Mouse (Mus musculus): ENCODE measurements around the gene Hba-a2. TPM values are rescaled to one million over a fixed set of nuclear protein-coding genes. Genes with fewer than 3 reads are reported as not detected.
A peak's percentile ranks its signal among the peaks of the same experiment; 100 is the strongest.

The Hba-a2 gene
- total RNA-seq, 2 experiments from 2014 or later, result 8,713 to 18,074 TPM

DNA sequence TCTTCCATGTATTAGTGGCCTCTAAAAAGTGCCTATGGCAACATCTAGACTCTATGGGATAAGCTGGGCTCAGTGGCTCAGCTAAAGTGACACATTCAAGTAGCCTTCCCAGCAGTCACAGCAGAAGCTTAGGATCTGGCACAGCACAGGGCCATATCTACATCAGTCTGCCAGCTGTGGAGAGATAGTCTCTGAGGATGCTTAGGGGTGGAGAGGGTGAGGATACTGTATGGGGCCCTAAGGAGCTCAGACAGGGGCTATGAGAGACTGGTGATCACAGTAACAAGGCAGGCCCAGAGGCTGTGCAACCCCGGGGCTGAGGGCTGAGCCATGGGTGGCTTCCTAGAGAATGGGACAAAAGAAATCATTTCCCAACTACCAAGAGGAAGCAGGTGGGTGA, 10.7 kb downstream of the Hba-a2 start:
- no peak for DNase-seq (ENCODE audit: low spot score)
- intact Hi-C loops (cut with DNase I), result no loop called here

DNA sequence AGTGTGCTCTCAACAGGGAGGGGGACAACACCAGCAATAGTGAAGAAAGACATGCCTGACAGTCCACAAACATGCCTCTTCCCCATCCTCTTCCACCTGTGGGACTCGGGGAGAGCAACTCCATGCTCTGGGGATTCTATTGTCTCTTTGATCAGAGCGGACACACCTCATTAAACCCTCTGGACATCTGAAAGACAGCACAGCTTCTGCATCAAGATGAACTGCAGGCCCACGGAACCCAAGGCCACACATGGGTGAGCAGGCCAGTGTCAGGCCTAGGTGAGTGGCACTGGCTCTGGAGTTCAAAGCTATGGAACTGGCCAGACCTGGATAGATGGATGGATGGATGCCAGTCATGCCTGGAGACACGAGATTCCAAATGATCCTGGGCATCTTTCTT, 13.2 kb downstream of the Hba-a2 start:
- intact Hi-C loops (cut with DNase I), result no loop called here
- no peak for DNase-seq (ENCODE audit: low spot score)

DNA sequence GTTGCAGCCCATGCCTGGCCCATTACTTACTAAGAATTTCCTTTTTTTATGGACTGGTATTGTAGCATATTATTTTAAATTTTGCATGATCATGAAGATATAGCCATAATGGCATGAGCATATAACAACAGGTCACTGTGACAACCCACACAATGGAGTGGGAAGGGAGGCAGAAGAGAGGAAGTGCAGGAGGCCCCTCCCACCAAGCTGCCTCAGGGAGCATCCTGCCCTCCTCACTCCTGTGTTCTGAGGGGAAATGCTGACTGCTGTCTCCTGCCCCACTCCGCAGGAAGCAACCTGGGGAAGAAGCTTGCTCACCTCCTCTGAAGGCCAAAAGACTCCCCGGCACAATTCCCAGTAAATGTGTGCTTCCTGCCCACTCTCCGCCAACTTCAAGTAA, 13.6 kb downstream of the Hba-a2 start:
- intact Hi-C loops (cut with DNase I), result no loop called here
- no peak for DNase-seq (ENCODE audit: low spot score)

DNA sequence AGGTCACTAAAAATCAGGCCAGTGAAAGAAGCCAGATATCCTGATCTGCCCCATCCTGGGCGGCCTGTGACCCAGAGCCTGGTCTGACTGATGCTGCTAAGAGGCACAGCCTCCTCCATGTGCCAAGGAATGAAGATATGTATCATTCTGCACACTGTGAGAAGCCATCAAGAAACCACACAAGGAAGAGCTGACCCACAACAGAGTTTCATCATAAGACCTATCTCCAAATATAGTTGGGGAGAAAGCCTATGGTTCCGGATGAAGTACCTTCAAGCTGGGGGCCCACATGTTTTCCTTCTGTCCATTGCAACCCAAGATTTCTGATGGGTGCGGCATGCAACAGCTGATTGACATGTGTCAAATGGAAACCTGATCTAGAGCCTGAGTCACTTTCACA, 19.7 kb downstream of the Hba-a2 start:
- intact Hi-C loops (cut with DNase I), result no loop called here
- no peak for DNase-seq (ENCODE audit: low spot score)

DNA sequence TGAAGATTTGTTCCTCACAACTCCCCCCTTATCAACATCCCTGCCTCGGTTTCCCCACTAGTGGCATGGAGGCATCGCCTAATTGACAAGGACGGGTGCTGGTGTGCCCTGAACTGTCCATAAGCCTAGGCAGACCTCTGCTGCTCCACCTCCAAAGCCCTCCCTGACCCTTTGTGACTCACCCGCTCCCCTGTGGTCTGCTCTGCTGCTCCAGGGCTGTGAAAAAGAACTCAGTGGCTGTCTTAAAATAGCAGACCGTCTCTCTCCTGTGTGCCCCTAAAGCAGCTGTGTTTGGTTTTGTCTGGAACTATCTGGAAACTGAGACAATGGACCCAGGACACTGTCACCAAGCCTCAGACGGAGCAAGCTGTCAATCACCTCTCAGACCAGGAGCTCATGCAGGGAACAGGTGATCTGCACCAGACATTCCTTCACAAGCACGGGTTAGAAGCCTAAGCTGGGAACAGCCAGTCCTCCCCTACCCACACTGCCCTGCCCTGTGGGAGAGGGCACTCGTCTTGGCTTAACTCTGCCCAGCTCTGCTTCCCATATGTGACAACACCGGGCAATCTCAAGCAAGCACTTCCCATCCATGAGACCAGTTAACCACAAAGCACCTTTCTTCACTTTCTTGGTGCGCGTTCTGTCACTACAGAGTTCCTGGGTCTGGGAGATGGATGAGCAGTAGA, 24.4 kb downstream of the Hba-a2 start:
- DNase-seq (ENCODE audit: low spot score), result no peak
- intact Hi-C loops (cut with DNase I), result loop anchor here (5.0 kb wide), 1 partner anchor 33 kb away; the partner anchor contains the start of gene Hbq1b

DNA sequence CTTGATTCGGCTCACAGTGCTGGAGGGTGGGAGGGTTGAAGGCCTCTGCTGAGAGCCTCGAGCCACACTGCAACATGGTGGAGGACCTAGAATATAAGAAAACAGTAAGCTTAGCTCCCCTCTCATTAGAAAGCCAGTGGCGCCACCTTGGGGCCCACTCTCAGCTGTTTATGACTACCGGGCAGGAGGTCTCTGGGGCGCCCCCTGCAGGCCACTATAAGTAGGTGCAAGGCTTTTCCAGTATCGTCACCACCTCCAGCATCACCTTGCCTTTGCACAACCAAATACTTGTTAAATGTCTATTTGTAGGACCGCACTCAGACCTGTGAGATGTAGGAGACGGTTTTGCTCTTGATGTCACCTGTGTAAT, 24.9 kb downstream of the Hba-a2 start:
- DNase-seq (ENCODE audit: low spot score), result peak; percentile 17
- intact Hi-C loops (cut with DNase I), result loop anchor here (5.0 kb wide), 1 partner anchor 34 kb away; the partner anchor contains the start of gene Hbq1b

DNA sequence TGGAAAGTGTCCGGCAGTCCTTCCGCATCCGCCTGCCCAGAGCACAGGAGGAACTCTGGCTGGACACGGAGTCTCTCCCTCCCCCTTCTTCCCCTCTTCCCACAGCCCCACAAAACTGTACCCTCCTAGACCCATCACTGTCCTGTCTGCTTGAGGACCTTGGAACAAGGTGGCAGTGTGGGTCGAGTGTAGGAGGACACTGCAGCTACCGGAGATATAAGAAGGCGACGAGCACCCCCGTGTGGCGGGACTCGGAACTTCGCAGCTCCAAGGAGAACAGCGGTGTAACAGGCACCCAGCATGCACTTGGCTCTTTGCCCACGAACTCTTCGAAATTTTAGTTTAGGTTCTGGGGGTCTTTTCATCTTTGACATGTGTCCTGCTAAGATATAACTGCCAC, 28.3 kb downstream of the Hba-a2 start:
- intact Hi-C loops (cut with DNase I), result loop anchor here (5.0 kb wide), 1 partner anchor 37 kb away; the partner anchor contains the start of gene Hbq1b
- peak; percentile 55 for DNase-seq (ENCODE audit: low spot score)

DNA sequence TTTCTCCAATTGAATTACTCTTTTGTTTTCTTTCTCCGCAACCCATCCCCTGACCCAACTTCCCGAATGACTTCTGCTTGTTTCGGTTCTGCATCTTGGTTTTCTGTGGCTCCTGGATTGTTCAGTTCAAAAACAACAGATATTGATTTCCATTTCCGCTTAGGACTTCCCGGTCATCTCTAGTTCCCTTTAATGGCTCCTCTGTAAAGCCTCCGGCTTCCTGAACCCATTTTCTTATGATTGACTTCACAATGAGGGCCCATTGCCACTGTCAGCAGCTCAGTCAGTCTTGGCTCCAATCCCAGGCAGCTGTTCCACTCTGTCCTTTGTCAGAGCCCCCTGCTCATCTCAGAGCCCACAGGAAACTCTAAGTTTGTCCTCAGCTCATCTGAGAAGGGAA, 34.8 kb downstream of the Hba-a2 start:
- DNase-seq (ENCODE audit: low spot score), result no peak
- intact Hi-C loops (cut with DNase I), result no loop called here

DNA sequence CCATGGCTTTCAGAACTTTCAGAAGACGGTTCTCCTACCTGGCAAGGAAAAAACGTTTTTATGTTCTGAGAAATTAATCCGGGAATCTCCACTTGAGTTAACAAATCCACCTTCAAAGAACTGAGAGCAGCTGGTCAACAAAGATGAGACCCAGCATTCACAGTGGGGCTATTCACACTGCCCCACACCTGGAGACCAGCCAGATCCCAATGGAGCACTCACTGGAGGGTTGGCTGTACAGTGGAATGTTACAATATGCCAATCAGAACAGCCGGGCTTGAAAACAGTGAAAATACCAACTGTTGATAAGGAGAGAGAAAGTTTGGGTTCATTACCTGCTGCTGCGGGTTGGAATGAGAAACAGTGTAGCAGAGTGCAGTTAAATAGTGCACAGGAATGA, 35.6 kb downstream of the Hba-a2 start:
- no peak for DNase-seq (ENCODE audit: low spot score)
- intact Hi-C loops (cut with DNase I), result no loop called here

DNA sequence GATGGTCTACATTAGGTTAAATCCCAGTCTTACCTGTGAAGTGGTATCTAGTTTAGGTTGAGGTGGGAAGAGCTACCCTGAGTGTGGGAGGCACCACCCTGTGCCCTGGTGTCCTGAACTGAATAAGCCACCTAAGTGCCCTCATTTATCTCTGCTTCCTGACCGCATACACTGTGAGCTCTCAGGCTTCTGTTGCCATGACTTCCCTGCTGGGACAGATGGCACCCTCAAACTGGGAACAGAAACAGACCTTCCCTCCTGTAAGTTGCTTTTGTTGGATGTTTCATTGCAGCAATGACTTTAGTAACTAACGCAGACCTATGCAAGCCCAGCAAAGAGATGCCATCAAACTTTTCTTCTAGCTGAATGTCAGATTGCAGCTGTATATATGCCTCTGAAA, 36.9 kb downstream of the Hba-a2 start:
- intact Hi-C loops (cut with DNase I), result no loop called here
- no peak for DNase-seq (ENCODE audit: low spot score)

DNA sequence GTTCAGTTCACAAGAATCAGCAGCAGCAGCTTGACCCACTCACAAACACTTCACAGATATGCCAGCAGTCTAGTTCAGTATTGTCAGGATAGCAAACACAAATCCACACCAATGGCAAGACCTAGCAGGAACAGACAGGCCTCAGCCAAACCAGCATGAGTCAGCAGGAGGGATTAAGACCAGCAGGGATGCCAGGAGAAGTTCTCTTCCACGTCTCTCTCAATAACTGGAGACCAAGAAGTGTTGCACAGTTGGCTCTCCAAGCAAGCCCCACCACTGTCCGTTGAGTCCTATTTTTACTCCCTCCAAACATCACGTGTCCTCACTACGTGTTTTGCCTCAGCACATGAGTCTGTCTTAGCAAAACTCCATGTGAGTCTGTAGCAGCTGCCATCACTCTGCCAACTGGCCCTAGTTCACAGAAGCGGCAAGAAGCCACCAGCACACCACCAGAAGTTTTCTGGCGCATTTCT, 40.2 kb downstream of the Hba-a2 start:
- peak; percentile 40 for DNase-seq (ENCODE audit: low spot score)
- intact Hi-C loops (cut with DNase I), result no loop called here

DNA sequence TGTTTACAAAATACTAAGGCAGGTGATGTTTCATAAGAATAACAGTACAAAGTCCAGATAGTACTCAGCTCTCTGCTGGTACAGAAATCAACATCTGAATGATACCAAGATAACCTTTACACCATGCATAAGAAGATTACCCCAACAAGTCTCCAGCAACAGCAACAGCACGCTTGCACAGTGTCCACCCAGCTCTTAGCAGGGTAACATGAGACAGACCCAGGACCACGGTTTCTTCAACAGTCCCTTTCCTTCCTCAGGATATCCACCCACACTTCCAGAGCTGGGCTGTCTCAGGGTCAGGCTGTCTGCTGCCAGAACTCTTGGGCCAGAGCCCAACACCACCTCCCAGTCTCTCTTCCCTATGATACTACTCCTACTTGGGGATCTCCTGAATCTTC, 42.8 kb downstream of the Hba-a2 start:
- intact Hi-C loops (cut with DNase I), result no loop called here
- no peak for DNase-seq (ENCODE audit: low spot score)

DNA sequence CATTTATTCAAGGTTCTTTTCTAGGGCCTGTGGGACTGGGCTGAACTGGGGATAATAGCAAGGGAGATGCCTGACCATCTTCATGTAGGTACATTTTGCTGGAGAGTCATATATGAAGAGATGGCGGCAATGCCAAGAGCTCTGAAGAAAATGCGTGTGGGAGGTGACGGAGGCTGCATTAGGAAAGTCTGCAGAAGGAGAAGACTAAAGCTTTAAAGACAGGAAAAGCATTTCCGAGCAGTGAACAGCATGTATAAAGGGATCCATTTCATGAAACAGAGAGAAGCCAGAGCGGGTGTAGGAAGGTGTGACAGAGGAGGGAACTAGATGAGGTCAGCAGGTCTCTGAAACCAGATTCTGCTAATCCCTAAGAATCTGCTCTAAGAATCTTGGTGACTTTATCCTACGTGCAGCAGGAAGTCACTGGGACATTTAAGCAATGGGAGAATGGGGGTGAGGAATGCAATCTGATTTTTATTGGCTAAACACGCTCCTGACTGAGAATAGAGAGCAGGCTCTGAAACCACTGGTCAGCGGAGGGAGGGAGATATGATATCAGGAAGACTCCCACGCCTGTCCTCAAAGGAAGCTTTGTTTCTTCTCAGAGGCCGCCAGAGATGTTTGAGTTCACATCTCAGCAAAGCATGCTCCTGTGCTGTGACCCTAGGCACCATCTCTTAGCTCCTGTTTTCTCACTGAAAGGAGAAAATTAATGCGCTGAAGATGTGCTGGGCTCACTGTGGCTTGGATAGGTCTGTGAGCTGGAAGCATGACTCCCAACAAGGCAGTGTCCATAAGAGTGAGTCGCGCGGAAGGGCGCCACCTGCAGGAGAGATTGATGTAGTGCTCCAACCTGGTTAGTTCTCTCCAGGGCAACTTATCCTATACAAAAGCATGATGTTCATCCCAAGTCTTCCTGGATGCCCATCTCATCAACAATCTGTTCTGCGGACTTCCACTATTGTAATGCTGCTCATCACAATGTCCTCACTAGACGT, 44.5 kb downstream of the Hba-a2 start:
- intact Hi-C loops (cut with DNase I), result no loop called here
- no peak for DNase-seq (ENCODE audit: low spot score)

DNA sequence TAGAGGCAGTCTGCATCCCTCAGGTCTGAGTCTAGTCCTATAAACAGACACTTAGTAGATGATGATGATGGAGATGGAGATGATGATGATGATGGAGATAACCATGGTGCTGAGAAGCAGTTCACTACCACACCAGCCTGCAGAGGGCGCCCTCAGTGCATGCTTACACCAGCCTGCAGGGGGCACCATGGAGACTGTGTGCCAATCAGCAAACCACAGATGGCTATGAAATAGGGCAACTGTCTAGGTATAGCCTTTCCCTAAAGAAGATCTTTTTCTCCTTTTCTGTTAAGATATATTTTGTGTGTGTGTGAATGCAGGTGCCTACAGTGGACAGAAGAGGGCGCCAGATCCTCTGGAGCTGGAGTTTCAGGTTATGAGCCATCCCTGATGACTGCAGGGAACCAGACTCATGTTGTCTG, 46.5 kb downstream of the Hba-a2 start:
- DNase-seq (ENCODE audit: low spot score), result no peak
- intact Hi-C loops (cut with DNase I), result no loop called here

DNA sequence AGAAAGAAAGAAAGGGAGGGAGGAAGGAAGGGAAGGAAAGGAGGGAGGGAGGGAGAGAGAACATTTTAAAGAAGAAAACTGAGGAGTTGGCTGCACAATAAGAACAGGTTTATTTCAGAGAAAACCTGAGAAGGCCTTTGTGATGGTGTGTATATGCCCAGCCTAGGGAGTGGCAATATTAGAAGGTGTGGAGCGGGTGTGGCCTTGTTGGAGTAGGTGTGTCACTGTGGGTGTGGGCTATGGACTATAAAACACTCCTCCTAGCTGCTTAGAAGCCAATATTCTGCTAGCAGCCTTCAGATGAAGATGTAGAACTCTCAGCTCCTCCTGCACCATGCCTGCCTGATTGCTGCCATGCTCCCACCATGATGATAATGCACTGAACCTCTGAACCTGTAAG, 47.1 kb downstream of the Hba-a2 start:
- no peak for DNase-seq (ENCODE audit: low spot score)
- intact Hi-C loops (cut with DNase I), result no loop called here

DNA sequence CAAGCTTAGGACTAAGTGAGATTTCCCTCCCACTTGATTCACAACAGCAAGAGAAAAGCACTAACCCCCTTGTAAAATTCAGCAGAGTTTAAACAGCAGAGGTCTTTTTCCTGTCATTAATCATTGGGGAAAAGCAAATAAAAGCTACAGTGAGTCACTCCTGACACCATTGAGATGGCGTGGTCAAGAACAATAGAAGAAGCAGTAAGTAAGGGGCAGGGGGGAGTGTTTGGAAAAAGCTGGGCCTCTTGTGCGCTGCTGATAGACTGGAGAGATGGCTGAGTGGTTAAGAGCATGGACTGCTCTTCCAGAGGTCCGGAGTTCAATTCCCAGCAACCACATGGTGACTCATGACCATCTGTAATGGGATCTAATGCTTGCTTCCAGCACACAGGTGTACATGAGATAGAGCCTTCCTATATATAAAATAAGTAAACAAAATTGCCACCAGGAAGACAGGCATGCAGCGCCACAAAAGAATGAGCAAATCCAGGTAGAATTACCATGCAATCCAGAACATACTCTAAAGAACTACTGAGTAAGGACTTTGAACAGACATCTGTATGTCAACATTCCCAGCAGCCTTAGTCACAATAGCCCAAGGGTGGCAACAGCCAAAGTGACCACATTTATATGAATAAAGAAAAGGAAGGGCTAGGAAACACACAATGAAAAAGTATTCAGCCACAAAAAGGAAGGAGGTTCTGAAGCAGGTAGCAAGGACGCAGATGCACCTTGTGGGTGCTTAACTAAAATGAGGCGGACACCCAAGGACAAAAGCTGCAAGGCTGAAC, 49.4 kb downstream of the Hba-a2 start:
- no peak for DNase-seq (ENCODE audit: low spot score)
- intact Hi-C loops (cut with DNase I), result loop anchor here (5.0 kb wide), 2 partner anchors 107 to 242 kb away; no protein-coding TSS in a partner anchor

Measured in heart, postnatal 25 days (tissue).